Mouse (Mus musculus): ENCODE data around the gene Phactr1. TPM values are rescaled to one million over a fixed set of nuclear protein-coding genes. Genes with fewer than 3 reads are reported as not detected.

Phactr1 gene
- total and polyA plus RNA-seq, 3 experiments = 0.11 TPM; not detected in 2

GRCm38 (mm10) chr13:43055136-43055535, 374.7 kb downstream of the Phactr1 start:
- no peaks in the 10 kb centered on the region for H3K9me3 ChIP-seq (replicated peaks)
- 0 out of 2 replicates have a peak, but pooled peaks cover 2% of the 10 kb centered on the region for H3K27me3 ChIP-seq (ENCODE audit: insufficient read depth, low read length)
- no peak overlapping the region for H3K4me3 ChIP-seq (ENCODE audit: low read depth, low read length)
- no peaks in the 10 kb centered on the region for H3K36me3 ChIP-seq (replicated peaks)
- no peaks in the 10 kb centered on the region for H3K4me1 ChIP-seq (ENCODE audit: insufficient read depth, low read depth, low read length)
- TF ChIP-seq GATA2 (IDR thresholded peaks at IDR 0.05; ENCODE audit: borderline replicate concordance, low read depth, low read length) (no peak), GATA1 (IDR thresholded peaks at IDR 0.05; ENCODE audit: borderline replicate concordance, low read length) (no peak), POLR2AphosphoS5 (IDR thresholded peaks at IDR 0.05; ENCODE audit: insufficient replicate concordance, low read depth, low read length) (no peak), CTCF (IDR thresholded peaks at IDR 0.05; ENCODE audit: low read depth, low read length) (no peak), TAL1 (conservative IDR thresholded peaks at IDR 0.05; ENCODE audit: low read depth, low read length) (no peak)
- DNase-seq (ENCODE audit: low spot score) (no peak), ATAC-seq (ENCODE audit: extremely low read depth, insufficient number of reproducible peaks, low FRiP score, poor library complexity, severe bottlenecking) (no peak)

DNA sequence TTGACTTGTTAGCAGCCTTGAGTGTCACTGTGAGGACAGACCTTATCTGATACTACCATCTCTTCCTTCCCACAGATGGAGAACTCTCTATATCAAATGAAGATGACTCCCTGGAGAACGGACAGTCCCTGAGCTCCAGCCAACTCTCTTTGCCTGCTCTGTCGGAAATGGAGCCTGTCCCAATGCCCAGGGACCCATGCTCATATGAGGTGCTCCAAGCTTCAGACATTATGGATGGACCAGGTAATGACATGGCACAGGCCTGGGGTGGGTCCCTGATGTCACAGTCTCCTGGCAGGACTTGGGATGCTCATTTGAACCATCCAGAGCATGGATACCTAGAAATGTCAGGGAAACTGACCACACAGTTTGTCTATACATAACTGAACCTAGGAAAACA, 376.7 kb downstream of the Phactr1 start:
- TF ChIP-seq GATA1 (IDR thresholded peaks at IDR 0.05; ENCODE audit: borderline replicate concordance, low read length) (no peak), POLR2AphosphoS5 (IDR thresholded peaks at IDR 0.05; ENCODE audit: insufficient replicate concordance, low read depth, low read length) (no peak), GATA2 (IDR thresholded peaks at IDR 0.05; ENCODE audit: borderline replicate concordance, low read depth, low read length) (no peak), CTCF (IDR thresholded peaks at IDR 0.05; ENCODE audit: low read depth, low read length) (no peak), TAL1 (conservative IDR thresholded peaks at IDR 0.05; ENCODE audit: low read depth, low read length) (no peak)
- no peak for DNase-seq (ENCODE audit: low spot score)
- no peak for ATAC-seq (ENCODE audit: extremely low read depth, insufficient number of reproducible peaks, low FRiP score, poor library complexity, severe bottlenecking)
- H3K36me3 ChIP-seq (replicated peaks) = no peaks in the 10 kb centered on the region
- H3K4me1 ChIP-seq (ENCODE audit: insufficient read depth, low read depth, low read length) = no peaks in the 10 kb centered on the region
- no peak overlapping the region for H3K4me3 ChIP-seq (ENCODE audit: low read depth, low read length)
- 0 out of 2 replicates have a peak, but pooled peaks cover 2% of the 10 kb centered on the region for H3K27me3 ChIP-seq (ENCODE audit: insufficient read depth, low read length)
- no peaks in the 10 kb centered on the region for H3K9me3 ChIP-seq (replicated peaks)

DNA sequence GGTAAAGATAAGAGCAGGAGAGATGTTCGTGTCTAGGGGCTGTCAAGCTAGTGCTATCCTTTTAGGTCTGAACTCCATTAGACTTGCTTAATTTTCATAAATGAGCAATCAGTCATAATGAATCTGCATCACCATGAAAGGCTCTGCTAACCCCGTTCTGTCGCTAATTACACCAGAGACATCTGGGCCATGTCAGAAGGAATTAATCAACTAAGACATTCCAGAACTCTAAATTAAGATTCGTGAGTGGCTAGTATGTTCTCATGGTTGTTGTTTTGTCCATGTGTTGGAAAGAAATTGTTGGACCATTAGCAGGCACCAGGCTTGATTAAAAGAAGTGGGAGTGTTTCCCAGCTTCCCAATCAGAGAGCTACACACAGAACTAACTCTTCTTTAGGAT, 382.9 kb downstream of the Phactr1 start:
- 0 out of 2 replicates have a peak, but pooled peaks cover 2% of the 10 kb centered on the region for H3K27me3 ChIP-seq (ENCODE audit: insufficient read depth, low read length)
- H3K4me1 ChIP-seq (ENCODE audit: insufficient read depth, low read depth, low read length) = no peaks in the 10 kb centered on the region
- H3K36me3 ChIP-seq (replicated peaks) = no peaks in the 10 kb centered on the region
- H3K9me3 ChIP-seq (replicated peaks) = no peaks in the 10 kb centered on the region
- no peak overlapping the region for H3K4me3 ChIP-seq (ENCODE audit: low read depth, low read length)
- TF ChIP-seq GATA1 (IDR thresholded peaks at IDR 0.05; ENCODE audit: borderline replicate concordance, low read length) (no peak), GATA2 (IDR thresholded peaks at IDR 0.05; ENCODE audit: borderline replicate concordance, low read depth, low read length) (no peak), TAL1 (conservative IDR thresholded peaks at IDR 0.05; ENCODE audit: low read depth, low read length) (no peak), POLR2AphosphoS5 (IDR thresholded peaks at IDR 0.05; ENCODE audit: insufficient replicate concordance, low read depth, low read length) (no peak), CTCF (IDR thresholded peaks at IDR 0.05; ENCODE audit: low read depth, low read length) (no peak)
- ATAC-seq (ENCODE audit: extremely low read depth, insufficient number of reproducible peaks, low FRiP score, poor library complexity, severe bottlenecking) = no peak
- no peak for DNase-seq (ENCODE audit: low spot score)

DNA sequence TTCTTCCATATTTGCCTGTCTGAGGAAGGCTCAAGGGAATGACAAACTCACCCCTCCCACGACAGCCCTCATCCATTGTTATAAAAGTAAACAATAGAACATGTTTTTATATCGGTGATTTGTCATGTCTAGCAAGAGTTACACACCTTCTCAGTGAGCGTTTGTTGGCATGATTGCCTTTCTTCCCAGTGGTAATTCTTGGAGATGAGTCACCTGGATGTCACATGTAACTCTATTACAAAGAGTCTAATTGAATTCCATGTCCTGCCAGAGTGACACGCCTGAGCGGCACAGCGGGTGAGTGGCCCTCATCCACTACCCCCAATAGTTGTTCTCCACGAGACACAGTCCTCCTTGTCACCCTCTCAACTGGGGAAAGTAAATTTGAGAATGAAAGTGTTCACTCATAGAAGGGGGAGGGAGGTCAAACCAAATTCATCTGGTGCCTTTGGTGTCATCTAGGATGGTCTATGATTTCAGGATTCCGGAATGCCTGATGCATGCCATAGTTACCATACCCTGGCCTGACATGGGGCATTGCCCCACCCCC, 388.4 kb downstream of the Phactr1 start:
- no peak for DNase-seq (ENCODE audit: low spot score)
- TF ChIP-seq TAL1 (conservative IDR thresholded peaks at IDR 0.05; ENCODE audit: low read depth, low read length) (no peak), POLR2AphosphoS5 (IDR thresholded peaks at IDR 0.05; ENCODE audit: insufficient replicate concordance, low read depth, low read length) (no peak), GATA2 (IDR thresholded peaks at IDR 0.05; ENCODE audit: borderline replicate concordance, low read depth, low read length) (no peak), GATA1 (IDR thresholded peaks at IDR 0.05; ENCODE audit: borderline replicate concordance, low read length) (no peak), CTCF (IDR thresholded peaks at IDR 0.05; ENCODE audit: low read depth, low read length) (no peak)
- no peak for ATAC-seq (ENCODE audit: extremely low read depth, insufficient number of reproducible peaks, low FRiP score, poor library complexity, severe bottlenecking)
- Histone ChIP-seq H3K9me3 (replicated peaks) (no peaks in the 10 kb centered on the region), H3K36me3 (replicated peaks) (no peaks in the 10 kb centered on the region), H3K4me3 (ENCODE audit: low read depth, low read length) (no peak overlapping the region), H3K27me3 (ENCODE audit: insufficient read depth, low read length) (no peaks in the 10 kb centered on the region), H3K4me1 (ENCODE audit: insufficient read depth, low read depth, low read length) (no peaks in the 10 kb centered on the region)

DNA sequence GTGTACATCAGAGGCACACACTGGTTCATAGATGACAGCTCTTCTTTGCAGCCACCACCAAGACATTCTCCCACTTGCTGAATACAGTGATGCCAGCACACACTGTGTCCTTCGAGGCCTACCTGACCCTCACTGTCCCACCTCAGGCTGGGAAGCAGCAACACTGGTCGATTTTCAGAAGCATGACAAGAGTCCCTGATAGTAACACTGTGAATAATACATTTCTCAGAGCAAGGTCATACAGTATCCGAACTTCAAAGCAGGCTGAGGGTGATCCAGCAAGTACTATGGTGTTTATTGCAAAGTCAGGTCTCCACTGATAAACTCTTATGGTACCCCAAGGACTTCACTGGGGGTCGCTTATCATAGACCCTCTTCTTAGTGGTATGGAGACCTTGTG, 390.1 kb downstream of the Phactr1 start:
- ATAC-seq (ENCODE audit: extremely low read depth, insufficient number of reproducible peaks, low FRiP score, poor library complexity, severe bottlenecking) = no peak
- Histone ChIP-seq H3K4me3 (ENCODE audit: low read depth, low read length) (no peak overlapping the region), H3K4me1 (ENCODE audit: insufficient read depth, low read depth, low read length) (no peaks in the 10 kb centered on the region), H3K9me3 (replicated peaks) (no peaks in the 10 kb centered on the region), H3K36me3 (replicated peaks) (no peaks in the 10 kb centered on the region), H3K27me3 (ENCODE audit: insufficient read depth, low read length) (no peaks in the 10 kb centered on the region)
- DNase-seq (ENCODE audit: low spot score) = no peak
- TF ChIP-seq POLR2AphosphoS5 (IDR thresholded peaks at IDR 0.05; ENCODE audit: insufficient replicate concordance, low read depth, low read length) (no peak), GATA2 (IDR thresholded peaks at IDR 0.05; ENCODE audit: borderline replicate concordance, low read depth, low read length) (no peak), CTCF (IDR thresholded peaks at IDR 0.05; ENCODE audit: low read depth, low read length) (no peak), TAL1 (conservative IDR thresholded peaks at IDR 0.05; ENCODE audit: low read depth, low read length) (no peak)

DNA sequence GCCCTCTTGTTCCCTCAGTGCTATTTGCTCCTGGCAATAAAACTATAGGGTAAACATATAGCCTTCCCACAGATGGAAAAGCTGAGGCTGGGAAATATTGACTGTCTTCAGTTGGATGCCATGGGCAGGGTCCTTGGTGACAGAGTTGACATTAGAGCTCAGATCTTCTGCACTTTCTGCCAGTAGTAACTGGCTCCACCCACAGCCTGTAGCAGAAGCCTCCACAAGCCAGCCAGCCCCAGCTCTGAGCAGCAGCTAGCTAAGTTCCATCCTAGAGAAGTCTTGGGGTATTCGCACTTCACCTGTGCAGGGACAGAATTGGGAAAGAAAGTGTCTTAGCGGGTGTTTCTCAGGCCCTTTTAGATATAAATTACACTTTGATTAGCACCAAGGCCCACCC, 390.5 kb downstream of the Phactr1 start:
- no peaks in the 10 kb centered on the region for H3K9me3 ChIP-seq (replicated peaks)
- no peaks in the 10 kb centered on the region for H3K27me3 ChIP-seq (ENCODE audit: insufficient read depth, low read length)
- H3K4me3 ChIP-seq (ENCODE audit: low read depth, low read length) = no peak overlapping the region
- ATAC-seq (ENCODE audit: extremely low read depth, insufficient number of reproducible peaks, low FRiP score, poor library complexity, severe bottlenecking) = no peak
- H3K4me1 ChIP-seq (ENCODE audit: insufficient read depth, low read depth, low read length) = no peaks in the 10 kb centered on the region
- DNase-seq (ENCODE audit: low spot score) = no peak
- TF ChIP-seq POLR2AphosphoS5 (IDR thresholded peaks at IDR 0.05; ENCODE audit: insufficient replicate concordance, low read depth, low read length) (no peak), GATA2 (IDR thresholded peaks at IDR 0.05; ENCODE audit: borderline replicate concordance, low read depth, low read length) (no peak), TAL1 (conservative IDR thresholded peaks at IDR 0.05; ENCODE audit: low read depth, low read length) (no peak), GATA1 (IDR thresholded peaks at IDR 0.05; ENCODE audit: borderline replicate concordance, low read length) (no peak), CTCF (IDR thresholded peaks at IDR 0.05; ENCODE audit: low read depth, low read length) (no peak)
- H3K36me3 ChIP-seq (replicated peaks) = no peaks in the 10 kb centered on the region
